ENCODE assay signal across 8 mouse cellular contexts in genomic region chr16:4598891-4599543, GRCm38 (mm10). TPM values are rescaled to one million over a fixed set of nuclear protein-coding genes. Genes with fewer than 3 reads are reported as not detected.
A peak's percentile ranks its signal among the peaks of the same experiment; 100 is the strongest.
DNase-seq lines count a peak whose midpoint lies in the region; ATAC-seq lines count a peak whose summit lies in the region.

No protein-coding gene starts in this region.

- H3K9ac ChIP-seq in forebrain, embryonic 16.5 days (replicated peaks; ENCODE audit: low read depth, low read length) = no peak overlapping the region
- H3K9ac ChIP-seq in lung, embryonic 15.5 days = no peak overlapping the region
- no peak overlapping the region for H3K9ac ChIP-seq in stomach, embryonic 15.5 days

- 28% methylated on average over 6 of the region's 6 CpGs for WGBS in forebrain, embryonic 10.5 days
- WGBS in forebrain, embryonic 16.5 days = 21% methylated on average over 6 of the region's 6 CpGs
- WGBS in lung, embryonic 15.5 days = 20% methylated on average over 6 of the region's 6 CpGs
- 36% methylated on average over 6 of the region's 6 CpGs for WGBS in stomach, embryonic 15.5 days

- H3K4me2 ChIP-seq in forebrain, embryonic 16.5 days (ENCODE audit: low read length) = no peak overlapping the region
- 0 out of 2 replicates have a peak overlapping the region, but pooled peaks have one; percentile 7 for H3K4me2 ChIP-seq in lung, embryonic 15.5 days
- H3K4me2 ChIP-seq in stomach, embryonic 15.5 days = peak overlapping the region; percentile 22

- H3K4me3 ChIP-seq in forebrain, embryonic 10.5 days = peak overlapping the region; percentile 27; the same call in 1 of the 2 replicates
- H3K4me3 ChIP-seq in forebrain, embryonic 16.5 days (replicated peaks; ENCODE audit: low read length) = no peak overlapping the region
- H3K4me3 ChIP-seq in lung, embryonic 15.5 days = no peak overlapping the region
- H3K4me3 ChIP-seq in stomach, embryonic 15.5 days (replicated peaks) = no peak overlapping the region

- no peak for DNase-seq in forebrain, embryonic 10.5 days (ENCODE audit: extremely low spot score, low spot score)
- DNase-seq in lung, postnatal 36 days = no peak
- DNase-seq in kidney, postnatal 25 days = peak; percentile 32 to 60
- DNase-seq in right cerebral cortex, adult 2 months (ENCODE audit: low spot score in 2 of 2) = no peak
- no peak for DNase-seq in c-Kit-positive CD71-positive TER-119-positive erythroid progenitor cells, embryonic 14.5 days (ENCODE audit: low spot score)

- H3K4me1 ChIP-seq in forebrain, embryonic 10.5 days = peaks cover 97% of the 10 kb centered on the region
- H3K4me1 ChIP-seq in forebrain, embryonic 16.5 days (replicated peaks; ENCODE audit: control insufficient read depth, insufficient read depth, low read length) = peaks cover 45% of the 10 kb centered on the region
- H3K4me1 ChIP-seq in lung, embryonic 15.5 days = peaks cover 78% of the 10 kb centered on the region
- peaks cover 83% of the 10 kb centered on the region for H3K4me1 ChIP-seq in stomach, embryonic 15.5 days

- H3K27ac ChIP-seq in forebrain, embryonic 10.5 days = peak overlapping the region; percentile 97
- no peak overlapping the region for H3K27ac ChIP-seq in forebrain, embryonic 16.5 days (ENCODE audit: low read length)
- no peak overlapping the region for H3K27ac ChIP-seq in lung, embryonic 15.5 days
- peak overlapping the region; percentile 3; the same call in 1 of the 2 replicates for H3K27ac ChIP-seq in stomach, embryonic 15.5 days

- H3K27me3 ChIP-seq in forebrain, embryonic 10.5 days (ENCODE audit: poor library complexity, severe bottlenecking) = no peaks in the 10 kb centered on the region
- no peaks in the 10 kb centered on the region for H3K27me3 ChIP-seq in forebrain, embryonic 16.5 days (replicated peaks; ENCODE audit: control insufficient read depth, insufficient read depth, low read length)
- no peaks in the 10 kb centered on the region for H3K27me3 ChIP-seq in lung, embryonic 15.5 days
- no peaks in the 10 kb centered on the region for H3K27me3 ChIP-seq in stomach, embryonic 15.5 days (replicated peaks)

- H3K9me3 ChIP-seq in forebrain, embryonic 10.5 days = 0 out of 2 replicates have a peak, but pooled peaks cover 2% of the 10 kb centered on the region
- no peaks in the 10 kb centered on the region for H3K9me3 ChIP-seq in forebrain, embryonic 16.5 days (ENCODE audit: control insufficient read depth, low read length)
- no peaks in the 10 kb centered on the region for H3K9me3 ChIP-seq in lung, embryonic 15.5 days
- no peaks in the 10 kb centered on the region for H3K9me3 ChIP-seq in stomach, embryonic 15.5 days

- H3K36me3 ChIP-seq in forebrain, embryonic 10.5 days (replicated peaks) = peaks cover 2% of the 10 kb centered on the region; the same call in 1 of the 2 replicates
- H3K36me3 ChIP-seq in forebrain, embryonic 16.5 days (ENCODE audit: control insufficient read depth, insufficient read depth) = no peaks in the 10 kb centered on the region
- H3K36me3 ChIP-seq in lung, embryonic 15.5 days = no peaks in the 10 kb centered on the region
- no peaks in the 10 kb centered on the region for H3K36me3 ChIP-seq in stomach, embryonic 15.5 days

- ATAC-seq in forebrain, embryonic 16.5 days = no peak
- ATAC-seq in lung, embryonic 15.5 days (ENCODE audit: borderline replicate concordance, extremely low read depth, low FRiP score, low TSS enrichment) = no peak
- ATAC-seq in stomach, embryonic 15.5 days (ENCODE audit: insufficient read depth, low FRiP score, low read depth) = no peak

RNA-seq across cellular contexts. Expression of gene Glis2, which starts 4.5 kb away (rescaled TPM):
- polyA plus RNA-seq in forebrain, embryonic 10.5 days (2016; fragmentation: Nextera tagmentation; extraction: Ambion mirVana) = 22.5 and 23.2 TPM in 2 replicates
- 10.8 and 12.1 TPM in 2 replicates for polyA plus RNA-seq in forebrain, embryonic 16.5 days (2015; fragmentation: Nextera tagmentation; extraction: Ambion mirVana)
- polyA plus RNA-seq in lung, embryonic 15.5 days (2015; fragmentation: Nextera tagmentation; extraction: Ambion mirVana) = 18.5 and 24.0 TPM in 2 replicates
- 27.9 and 30.6 TPM in 2 replicates for polyA plus RNA-seq in stomach, embryonic 15.5 days (2015; fragmentation: Nextera tagmentation; extraction: Ambion mirVana)

RNA-seq across cellular contexts. Expression of gene Pam16, which starts 25.8 kb away (rescaled TPM):
- polyA plus RNA-seq in forebrain, embryonic 10.5 days (2016; fragmentation: Nextera tagmentation; extraction: Ambion mirVana) = 93.5 and 94.7 TPM in 2 replicates
- polyA plus RNA-seq in forebrain, embryonic 16.5 days (2015; fragmentation: Nextera tagmentation; extraction: Ambion mirVana) = 132 and 157 TPM in 2 replicates
- 93.8 and 94.6 TPM in 2 replicates for polyA plus RNA-seq in lung, embryonic 15.5 days (2015; fragmentation: Nextera tagmentation; extraction: Ambion mirVana)
- 46.5 and 75.7 TPM in 2 replicates for polyA plus RNA-seq in stomach, embryonic 15.5 days (2015; fragmentation: Nextera tagmentation; extraction: Ambion mirVana)

RNA-seq across cellular contexts. Expression of gene Tfap4, which starts 39.4 kb away (rescaled TPM):
- polyA plus RNA-seq in forebrain, embryonic 10.5 days (2016; fragmentation: Nextera tagmentation; extraction: Ambion mirVana) = 32.0 and 37.5 TPM in 2 replicates
- polyA plus RNA-seq in forebrain, embryonic 16.5 days (2015; fragmentation: Nextera tagmentation; extraction: Ambion mirVana) = 13.2 and 14.9 TPM in 2 replicates
- 18.4 and 19.6 TPM in 2 replicates for polyA plus RNA-seq in lung, embryonic 15.5 days (2015; fragmentation: Nextera tagmentation; extraction: Ambion mirVana)
- 20.3 and 22.4 TPM in 2 replicates for polyA plus RNA-seq in stomach, embryonic 15.5 days (2015; fragmentation: Nextera tagmentation; extraction: Ambion mirVana)

RNA-seq across cellular contexts. Expression of gene Vasn, which starts 40.7 kb away (rescaled TPM):
- 9.2 and 9.3 TPM in 2 replicates for polyA plus RNA-seq in forebrain, embryonic 10.5 days (2016; fragmentation: Nextera tagmentation; extraction: Ambion mirVana)
- 3.2 and 4.3 TPM in 2 replicates for polyA plus RNA-seq in forebrain, embryonic 16.5 days (2015; fragmentation: Nextera tagmentation; extraction: Ambion mirVana)
- polyA plus RNA-seq in lung, embryonic 15.5 days (2015; fragmentation: Nextera tagmentation; extraction: Ambion mirVana) = 25.1 and 25.9 TPM in 2 replicates
- polyA plus RNA-seq in stomach, embryonic 15.5 days (2015; fragmentation: Nextera tagmentation; extraction: Ambion mirVana) = 17.2 and 17.3 TPM in 2 replicates

RNA-seq across cellular contexts. Expression of gene Dnaja3, which starts 40.8 kb away (rescaled TPM):
- 63.7 and 66.3 TPM in 2 replicates for polyA plus RNA-seq in forebrain, embryonic 10.5 days (2016; fragmentation: Nextera tagmentation; extraction: Ambion mirVana)
- 60.3 and 61.9 TPM in 2 replicates for polyA plus RNA-seq in forebrain, embryonic 16.5 days (2015; fragmentation: Nextera tagmentation; extraction: Ambion mirVana)
- polyA plus RNA-seq in lung, embryonic 15.5 days (2015; fragmentation: Nextera tagmentation; extraction: Ambion mirVana) = 66.0 and 66.5 TPM in 2 replicates
- polyA plus RNA-seq in stomach, embryonic 15.5 days (2015; fragmentation: Nextera tagmentation; extraction: Ambion mirVana) = 68.4 and 77.6 TPM in 2 replicates

Comparison
In these comparisons a context has a peak if more than half of its experiments do, and no peak if none do; other contexts are left out.
1. H3K27ac ChIP-seq: peak in forebrain, embryonic 10.5 days (single experiment) and stomach, embryonic 15.5 days (single experiment); none in forebrain, embryonic 16.5 days (single experiment) and lung, embryonic 15.5 days (single experiment).
2. DNase-seq: peak in kidney, postnatal 25 days (2 of 2); none in forebrain, embryonic 10.5 days (single experiment), lung, postnatal 36 days (single experiment), right cerebral cortex, adult 2 months (0 of 2) and c-Kit-positive CD71-positive TER-119-positive erythroid progenitor cells, embryonic 14.5 days (single experiment).